Mouse (Mus musculus): ENCODE results near the gene Npm1. TPM values are rescaled to one million over a fixed set of nuclear protein-coding genes. Genes with fewer than 3 reads are reported as not detected.

Npm1 gene
- polyA plus RNA-seq, 3 experiments from 2014 or later: 1,279 to 1,457 (median 1,455) TPM

DNA sequence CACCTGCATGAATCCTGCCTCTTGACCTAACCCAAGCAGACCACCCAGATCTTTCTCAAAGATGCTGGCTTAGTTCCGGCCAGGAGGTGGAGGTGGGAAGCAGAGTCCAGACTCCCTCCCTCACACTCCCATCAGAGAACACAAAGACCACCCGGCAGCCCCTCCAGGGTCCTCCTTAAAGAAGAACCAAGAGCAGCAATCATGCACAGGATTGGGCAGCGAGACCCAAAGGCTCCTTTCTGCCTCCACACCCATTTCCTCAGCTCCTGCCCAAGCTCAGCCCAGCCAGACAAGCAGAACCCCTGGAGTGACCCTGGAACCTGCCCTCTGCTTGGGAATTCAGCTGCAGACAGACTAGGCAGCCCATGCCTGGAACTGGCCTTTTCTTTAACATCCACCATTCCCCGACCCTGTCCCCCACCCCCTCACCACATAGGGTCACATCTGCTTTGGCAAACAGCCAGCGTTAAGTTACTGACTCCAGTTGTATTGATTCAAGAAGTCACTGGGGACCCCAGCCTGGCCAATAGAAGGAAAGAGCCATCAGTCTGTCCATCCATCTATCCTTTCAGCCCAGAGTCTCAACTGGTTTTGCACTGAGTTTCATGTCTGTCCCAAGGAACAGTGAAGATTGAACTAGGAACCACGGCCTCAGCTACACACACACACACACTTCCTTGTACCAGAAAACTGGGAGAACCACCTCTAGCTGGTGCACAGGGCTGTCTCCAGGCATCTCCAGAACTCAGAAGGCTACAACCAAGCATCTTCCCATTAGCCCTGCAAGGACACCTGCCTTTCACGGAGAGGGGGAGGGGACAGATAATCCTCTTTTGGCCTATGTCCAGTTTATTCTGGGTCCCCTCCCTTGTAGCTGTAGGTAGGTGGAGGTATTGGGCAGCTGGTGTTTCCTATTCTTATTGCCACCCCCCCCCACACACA lies 17.5 kb downstream of the Npm1 start:
- no peak for ATAC-seq

- no peak for ATAC-seq
These were observed 19.1 kb downstream of the Npm1 start for GRCm38 (mm10) chr11:33143906-33144305.

GRCm38 (mm10) chr11:33142801-33143200 lies 20.2 kb downstream of the Npm1 start:
- no peak for ATAC-seq

- no peak for ATAC-seq
These were observed 22.9 kb downstream of the Npm1 start for GRCm38 (mm10) chr11:33140111-33140460.

GRCm38 (mm10) chr11:33139458-33140110 lies 23.4 kb downstream of the Npm1 start:
- ATAC-seq: no peak

- ATAC-seq: no peak
These were observed 24.3 kb downstream of the Npm1 start for GRCm38 (mm10) chr11:33138686-33139085.

GRCm38 (mm10) chr11:33134391-33134986 lies 28.5 kb downstream of the Npm1 start:
- ATAC-seq: no peak

DNA sequence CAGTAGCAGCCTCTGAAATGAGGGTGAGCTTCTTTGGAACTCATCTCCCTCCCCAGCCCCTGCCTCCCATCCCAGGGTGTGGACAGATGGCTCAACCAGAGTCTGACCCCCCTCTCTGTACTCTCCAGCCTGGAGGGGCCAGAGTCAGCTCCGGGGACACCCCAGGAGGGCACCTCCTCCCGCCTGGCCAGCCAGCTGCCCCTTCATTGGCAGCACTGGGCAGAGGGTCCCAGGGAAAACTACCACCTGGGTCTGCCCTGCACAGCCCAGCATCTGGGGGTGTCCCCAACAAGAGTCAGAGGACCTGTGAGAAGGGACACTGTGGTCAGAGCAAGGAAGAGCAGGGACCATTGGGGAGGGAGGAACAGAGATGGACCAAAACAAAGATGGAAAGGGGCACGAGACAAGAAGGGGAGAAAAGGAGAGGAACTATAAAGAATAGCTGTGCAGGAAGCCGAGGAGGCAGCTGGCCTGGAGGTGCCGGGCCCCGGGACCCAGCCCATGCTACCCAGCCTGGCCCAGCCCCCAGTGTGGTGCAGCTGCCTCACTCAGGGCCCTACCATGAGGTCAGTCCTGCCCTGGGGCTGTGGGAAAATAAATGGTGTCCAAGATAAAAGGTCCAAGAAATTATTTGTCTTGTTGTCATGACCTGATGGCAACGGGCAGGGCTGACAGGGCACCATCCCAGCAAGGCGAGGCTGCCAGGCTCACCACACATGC lies 30.2 kb downstream of the Npm1 start:
- no peak for ATAC-seq

DNA sequence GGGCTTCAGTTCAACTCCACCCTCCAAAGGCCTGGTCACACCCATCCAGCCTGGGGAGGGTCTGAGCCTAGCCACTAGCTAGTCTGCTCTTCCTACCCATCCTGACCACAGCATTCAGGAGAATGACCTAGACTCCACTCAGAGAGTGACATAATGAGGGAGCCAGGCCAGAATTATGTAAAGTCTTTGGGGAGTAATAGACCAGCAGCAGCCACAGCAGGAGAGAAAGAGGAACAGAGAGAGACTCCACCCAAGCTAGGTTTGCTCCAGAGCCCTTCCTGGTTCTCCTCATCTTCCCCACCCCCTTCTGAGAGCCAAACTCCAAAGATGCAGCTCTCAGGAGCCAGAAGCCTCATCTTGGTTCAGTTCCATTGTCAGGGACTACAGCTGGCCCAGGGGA lies 35.9 kb downstream of the Npm1 start:
- no peak for ATAC-seq

GRCm38 (mm10) chr11:33122575-33123268 lies 40.3 kb downstream of the Npm1 start:
- ATAC-seq: no peak

DNA sequence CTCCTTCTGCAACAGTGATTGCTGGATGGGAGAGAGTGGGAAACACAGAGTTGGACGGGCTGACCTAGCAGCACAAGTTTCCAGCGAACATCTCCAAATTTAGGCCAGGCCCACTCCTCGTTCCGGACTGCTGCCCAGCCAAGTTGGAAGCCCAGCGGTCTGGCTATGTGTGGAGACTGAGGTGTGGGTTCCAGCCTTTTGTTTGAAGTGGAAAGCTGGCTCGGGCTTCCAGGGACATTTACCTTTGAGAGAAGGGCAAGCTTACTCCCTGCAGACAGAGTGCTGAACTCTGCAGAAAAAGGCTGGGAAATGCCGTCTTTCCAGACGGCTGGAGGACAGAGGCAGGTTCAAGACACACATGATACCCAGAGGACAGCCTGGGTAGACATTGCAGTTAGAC lies 43.5 kb downstream of the Npm1 start:
- no peak for ATAC-seq

- ATAC-seq: no peak
These were observed 43.9 kb downstream of the Npm1 start for GRCm38 (mm10) chr11:33119116-33119515.

DNA sequence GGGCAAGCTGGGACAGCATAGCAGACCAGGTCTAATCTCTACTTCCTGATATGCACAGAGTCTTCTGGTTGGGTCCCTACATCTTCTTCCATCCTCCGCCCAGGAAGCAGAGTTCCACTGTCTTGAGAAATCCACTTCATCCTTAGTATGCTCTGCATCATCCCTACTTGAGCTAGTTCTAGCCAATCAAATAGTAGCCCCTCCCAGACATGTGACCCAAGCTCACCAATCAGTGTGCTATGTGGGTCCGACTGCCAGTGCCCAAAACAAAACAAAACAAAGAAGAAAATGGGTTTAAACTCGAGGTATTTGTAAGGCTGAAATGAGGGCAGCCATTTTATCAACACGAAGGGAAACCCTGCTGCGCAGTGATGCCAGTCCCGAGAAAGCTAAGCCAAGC lies 44.5 kb downstream of the Npm1 start:
- ATAC-seq: no peak

- ATAC-seq: no peak
These were observed 47.2 kb downstream of the Npm1 start for GRCm38 (mm10) chr11:33115796-33116195.

DNA sequence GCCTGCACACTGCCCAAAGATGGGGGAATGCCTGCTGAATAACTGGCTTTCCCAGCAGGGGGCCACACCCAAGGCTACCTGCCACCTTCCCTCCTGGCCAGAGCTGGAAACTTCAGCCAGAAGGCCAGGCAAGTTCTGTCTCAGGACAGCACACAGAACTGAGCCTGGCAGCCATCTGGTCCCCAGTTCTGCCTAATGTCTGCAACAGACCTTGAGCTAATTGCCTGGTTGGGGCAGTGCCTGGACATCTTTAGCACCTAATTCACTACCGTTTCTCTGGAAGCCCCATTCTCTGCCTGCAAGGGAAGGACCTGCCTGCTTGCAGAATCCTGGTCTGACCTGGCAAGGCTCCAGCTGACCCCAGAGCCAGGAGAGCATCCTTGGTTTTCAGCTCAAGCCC lies 50.6 kb downstream of the Npm1 start:
- no peak for ATAC-seq

DNA sequence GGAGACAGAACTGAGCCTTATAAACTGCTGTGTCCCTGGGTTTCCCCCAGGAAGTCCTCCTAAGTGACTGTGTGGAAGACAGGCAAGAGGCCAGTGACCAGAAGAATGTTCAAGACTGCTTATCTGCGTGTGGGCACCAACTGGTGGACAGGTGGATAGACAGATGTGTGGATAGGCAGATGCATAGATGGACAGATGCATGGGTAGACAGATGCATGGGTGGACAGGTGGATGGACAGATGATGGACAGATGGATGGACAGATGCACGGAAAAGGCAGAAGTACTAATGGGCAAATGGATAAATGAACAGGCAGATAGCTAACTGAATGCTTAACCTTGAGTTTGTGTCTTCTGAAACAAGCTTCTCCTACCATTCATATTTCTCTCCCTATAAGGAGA lies 52.9 kb downstream of the Npm1 start:
- no peak for ATAC-seq

- no peak for ATAC-seq
These were observed 55.5 kb downstream of the Npm1 start for GRCm38 (mm10) chr11:33107540-33107939.

GRCm38 (mm10) chr11:33104911-33105316 lies 58.1 kb downstream of the Npm1 start:
- no peak for ATAC-seq

DNA sequence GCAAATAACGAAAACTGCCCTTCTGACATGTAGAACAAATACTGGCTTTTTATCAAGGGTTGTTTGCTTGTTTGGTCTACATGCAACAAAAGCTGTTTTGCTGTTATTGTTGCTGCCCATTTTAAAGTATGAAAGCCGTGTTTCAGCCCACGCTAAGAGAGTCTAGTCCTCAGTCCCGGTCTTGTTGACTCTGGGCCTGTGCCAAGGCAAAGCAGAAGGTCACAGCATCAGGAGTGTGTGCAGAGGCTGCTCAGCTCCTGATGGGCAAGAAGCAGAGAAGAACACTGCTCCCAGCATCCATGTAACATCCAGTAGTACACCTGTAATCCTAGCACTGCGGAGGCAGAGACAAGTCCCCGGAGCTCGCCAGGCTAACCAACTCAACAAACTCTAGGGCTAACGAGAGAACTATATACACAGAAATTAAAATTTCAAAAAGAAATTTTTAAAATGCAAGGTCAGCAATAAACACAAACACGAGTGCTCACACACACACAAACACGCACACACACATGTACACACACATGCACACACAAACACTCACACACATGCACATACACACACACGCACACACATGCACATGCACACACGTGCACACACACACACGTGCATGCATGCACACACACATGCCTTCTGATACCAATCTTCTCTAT lies 59.6 kb downstream of the Npm1 start:
- ATAC-seq: no peak

Data from inflammation-experienced regulatory T-cells, adult 6 months (primary cell).